Mouse (Mus musculus) E14TG2a.4 (cell line): ENCODE results near the gene 1700025C18Rik.
A peak's percentile ranks its signal among the peaks of the same experiment; 100 is the strongest.

Experiments
- H3K27me3 ChIP-seq: 2 replicates; pipeline ENCODE4 v1.6.1; 2014; ENCODE audit warnings: low read length, control low read depth; ENCODE audit not compliant: insufficient read depth
- H3K36me3 ChIP-seq: 2 replicates; pipeline ENCODE4 v1.6.1; 2014; ENCODE audit warnings: low read length, control low read depth; ENCODE audit not compliant: insufficient read depth
- H3K4me1 ChIP-seq: replicated peaks from 2 replicates; pipeline ENCODE4 v1.6.1; 2014; ENCODE audit warnings: low read depth, low read length, control low read depth
- H3K4me3 ChIP-seq: replicated peaks from 2 replicates; pipeline ENCODE4 v1.5.1; 2014; ENCODE audit warnings: mild to moderate bottlenecking, low read length
- H3K9me3 ChIP-seq: 2 replicates; pipeline ENCODE4 v1.6.1; 2014; ENCODE audit warnings: low read length, control low read depth
- CTCF ChIP-seq: conservative IDR thresholded peaks from 2 replicates; pipeline ENCODE4 v1.5.1; 2014; ENCODE audit warnings: low read length
- NANOG ChIP-seq: IDR thresholded peaks from 2 replicates; pipeline ENCODE4 v1.6.1; 2014; ENCODE audit warnings: borderline replicate concordance, low read length, mixed read lengths
- POU5F1 ChIP-seq: IDR thresholded peaks from 2 replicates; pipeline ENCODE4 v1.6.1; 2014; ENCODE audit warnings: low read length, borderline replicate concordance

Gene 1700025C18Rik

GRCm38 (mm10) chr2:165090650-165091049, at the start of gene 1700025C18Rik:
Gene 1700025C18Rik (minus strand): TSS chr2:165090750.
- H3K4me1 ChIP-seq: no peaks in the 10 kb centered on the region
- no peaks in the 10 kb centered on the region for H3K9me3 ChIP-seq
- H3K36me3 ChIP-seq: no peaks in the 10 kb centered on the region
- peaks cover 6% of the 10 kb centered on the region for H3K27me3 ChIP-seq
- TF ChIP-seq CTCF: no peak
- no peak for TF ChIP-seq POU5F1
- no peak for TF ChIP-seq NANOG
- H3K4me3 ChIP-seq: no peak within 1 kb of the TSS

GRCm38 (mm10) chr2:165136049-165136448, 45.5 kb upstream of the 1700025C18Rik start:
- Histone ChIP-seq H3K9me3 (no peaks in the 10 kb centered on the region), H3K4me1 (peaks cover 84% of the 10 kb centered on the region), H3K36me3 (no peaks in the 10 kb centered on the region), H3K27me3 (peaks cover 37% of the 10 kb centered on the region), H3K4me3 (peak overlapping the region; percentile 58)
- TF ChIP-seq CTCF (no peak), NANOG (no peak), POU5F1 (no peak)

GRCm38 (mm10) chr2:165133566-165133965, 43.0 kb upstream of the 1700025C18Rik start:
- no peak for TF ChIP-seq CTCF
- TF ChIP-seq NANOG: no peak
- TF ChIP-seq POU5F1: no peak
- Histone ChIP-seq H3K4me3 (peak overlapping the region; percentile 58), H3K27me3 (peaks cover 57% of the 10 kb centered on the region), H3K36me3 (no peaks in the 10 kb centered on the region), H3K9me3 (no peaks in the 10 kb centered on the region), H3K4me1 (peaks cover 65% of the 10 kb centered on the region)

- Histone ChIP-seq H3K27me3 (peaks cover 74% of the 10 kb centered on the region), H3K36me3 (no peaks in the 10 kb centered on the region), H3K9me3 (no peaks in the 10 kb centered on the region), H3K4me3 (no peak overlapping the region), H3K4me1 (peaks cover 44% of the 10 kb centered on the region)
- no peak for TF ChIP-seq CTCF
Measured at GRCm38 (mm10) chr2:165131428-165131827, 40.9 kb upstream of the 1700025C18Rik start.

GRCm38 (mm10) chr2:165129189-165129588, 38.6 kb upstream of the 1700025C18Rik start:
- H3K9me3 ChIP-seq: no peaks in the 10 kb centered on the region
- no peaks in the 10 kb centered on the region for H3K36me3 ChIP-seq
- H3K4me3 ChIP-seq: no peak overlapping the region
- peaks cover 90% of the 10 kb centered on the region for H3K27me3 ChIP-seq
- H3K4me1 ChIP-seq: peaks cover 25% of the 10 kb centered on the region
- TF ChIP-seq POU5F1 (no peak), NANOG (no peak), CTCF (no peak)

GRCm38 (mm10) chr2:165126896-165127562, 36.5 kb upstream of the 1700025C18Rik start:
- no peak for TF ChIP-seq POU5F1
- no peak for TF ChIP-seq CTCF
- no peak for TF ChIP-seq NANOG
- Histone ChIP-seq H3K4me3 (no peak overlapping the region), H3K9me3 (no peaks in the 10 kb centered on the region), H3K27me3 (peaks cover 75% of the 10 kb centered on the region), H3K4me1 (peaks cover 9% of the 10 kb centered on the region), H3K36me3 (no peaks in the 10 kb centered on the region)

GRCm38 (mm10) chr2:165121206-165121840, 30.8 kb upstream of the 1700025C18Rik start:
- Histone ChIP-seq H3K4me3 (peak overlapping the region; percentile 54), H3K4me1 (peaks cover 42% of the 10 kb centered on the region), H3K9me3 (no peaks in the 10 kb centered on the region), H3K27me3 (peaks cover 63% of the 10 kb centered on the region), H3K36me3 (no peaks in the 10 kb centered on the region)
- TF ChIP-seq NANOG (no peak), POU5F1 (no peak), CTCF (no peak)

- no peaks in the 10 kb centered on the region for H3K36me3 ChIP-seq
- TF ChIP-seq POU5F1: no peak
Measured at GRCm38 (mm10) chr2:165120765-165121164, 30.2 kb upstream of the 1700025C18Rik start.

GRCm38 (mm10) chr2:165113733-165114132, 23.2 kb upstream of the 1700025C18Rik start:
- no peaks in the 10 kb centered on the region for H3K36me3 ChIP-seq
- no peaks in the 10 kb centered on the region for H3K9me3 ChIP-seq
- peaks cover 68% of the 10 kb centered on the region for H3K4me1 ChIP-seq
- TF ChIP-seq POU5F1: no peak
- H3K4me3 ChIP-seq: no peak overlapping the region
- peaks cover 91% of the 10 kb centered on the region for H3K27me3 ChIP-seq

More at GRCm38 (mm10) chr2:165120765-165121164, 30.2 kb upstream of the 1700025C18Rik start:
- H3K9me3 ChIP-seq: no peaks in the 10 kb centered on the region
- H3K4me1 ChIP-seq: peaks cover 46% of the 10 kb centered on the region
- H3K4me3 ChIP-seq: peak overlapping the region; percentile 54; the same call in 1 of the 2 replicates
- H3K27me3 ChIP-seq: peaks cover 62% of the 10 kb centered on the region
